ENCODE assay signal across 24 mouse cellular contexts in the genomic region with DNA sequence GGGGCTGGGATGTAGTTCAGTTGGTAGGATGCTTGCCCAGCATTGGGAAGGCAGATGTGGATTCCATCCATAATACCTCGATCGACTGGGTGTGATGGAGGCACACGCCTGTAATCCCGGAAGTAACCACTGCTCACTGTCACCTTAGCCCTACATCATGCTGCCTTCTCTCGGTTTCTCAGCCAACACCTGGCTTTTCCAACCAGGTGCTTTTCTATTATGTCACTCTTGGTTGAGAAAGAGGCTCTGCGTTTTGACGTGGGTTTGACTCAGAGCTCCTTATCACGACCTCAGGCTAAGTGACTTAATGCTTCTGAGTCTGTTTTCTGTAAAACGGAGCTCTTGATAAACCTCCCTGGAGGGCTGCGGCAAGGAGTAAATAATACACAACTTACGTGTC.
DNase-seq lines count a peak whose midpoint lies in the region; ATAC-seq and TF ChIP-seq lines count a peak whose summit lies in the region.
"Had no signal": no experiment of that assay in that cellular context is flagged by ENCODE, and none has a peak within 500 bp of the region (broad histone marks: within the 10 kb centered on the region; RNA-seq: fewer than 3 reads in every experiment).

No protein-coding gene starts in this region.

- H3K4me2 ChIP-seq in heart, embryonic 11.5 days = peak overlapping the region; percentile 8; the same call in 1 of the 2 replicates
- no peak overlapping the region for H3K4me2 ChIP-seq in heart, embryonic 12.5 days
- no peak overlapping the region for H3K4me2 ChIP-seq in kidney, postnatal 0 days (ENCODE audit: low read length)
- H3K4me2 ChIP-seq: embryonic facial prominence, embryonic 12.5 days; forebrain, embryonic 15.5 days; hindbrain, embryonic 13.5 days; midbrain, embryonic 13.5 days; neural tube, embryonic 13.5 days had no signal

- ATAC-seq in heart, embryonic 11.5 days (replicated peaks; ENCODE audit: insufficient number of reproducible peaks, low FRiP score, low TSS enrichment) = 0 out of 2 replicates have a peak, but pooled peaks have one; percentile 28
- ATAC-seq in heart, embryonic 12.5 days (ENCODE audit: insufficient number of reproducible peaks, low FRiP score) = no peak
- ATAC-seq in kidney, postnatal 0 days (replicated peaks; ENCODE audit: low FRiP score, low read depth) = no peak
- ATAC-seq: forebrain, embryonic 15.5 days; midbrain, embryonic 13.5 days had no signal

- no peak for DNase-seq in kidney, postnatal 0 days (ENCODE audit: low spot score)
- no peak for DNase-seq in kidney, adult 18-20 months
- peak; percentile 7 for DNase-seq in urinary bladder, postnatal 14 days (ENCODE audit: low spot score)
- no peak for DNase-seq in urinary bladder, postnatal 36 days (ENCODE audit: low spot score in 2 of 2)
- no peak for DNase-seq in frontal cortex, adult 2 months (ENCODE audit: extremely low spot score in 1 of 2, low spot score in 1 of 2)
- DNase-seq: adrenal gland, postnatal 25 days; cerebellum, adult 11-12 months; cerebellum, adult 9-11 months; embryo, embryonic 11 days; gastrocnemius, postnatal 36 days; liver had no signal

- H3K9me3 ChIP-seq in heart, embryonic 11.5 days (replicated peaks; ENCODE audit: control insufficient read depth, low read length) = no peaks in the 10 kb centered on the region
- no peaks in the 10 kb centered on the region for H3K9me3 ChIP-seq in heart, embryonic 12.5 days (replicated peaks)
- no peaks in the 10 kb centered on the region for H3K9me3 ChIP-seq in kidney, postnatal 0 days (replicated peaks; ENCODE audit: low read length)
- H3K9me3 ChIP-seq: embryonic facial prominence, embryonic 12.5 days; forebrain, embryonic 10.5 days; forebrain, embryonic 15.5 days; hindbrain, embryonic 13.5 days; midbrain, embryonic 13.5 days; neural tube, embryonic 13.5 days had no signal

- no peaks in the 10 kb centered on the region for H3K27me3 ChIP-seq in heart, embryonic 11.5 days (ENCODE audit: control insufficient read depth, insufficient read depth, low read length)
- H3K27me3 ChIP-seq in heart, embryonic 12.5 days (replicated peaks) = no peaks in the 10 kb centered on the region
- H3K27me3 ChIP-seq in kidney, postnatal 0 days (ENCODE audit: insufficient read depth, low read length) = no peaks in the 10 kb centered on the region
- H3K27me3 ChIP-seq: embryonic facial prominence, embryonic 12.5 days; forebrain, embryonic 15.5 days; megakaryocyte, embryonic 14.5 days; midbrain, embryonic 13.5 days; neural tube, embryonic 13.5 days; Patski had no signal

- 42% methylated on average over 11 of the region's 11 CpGs for WGBS in heart, embryonic 11.5 days (ENCODE audit: insufficient replicate concordance)
- 33% methylated on average over 11 of the region's 11 CpGs for WGBS in heart, embryonic 12.5 days
- WGBS in kidney, postnatal 0 days = 72% methylated on average over 11 of the region's 11 CpGs

- no peak overlapping the region for H3K27ac ChIP-seq in heart, embryonic 11.5 days (ENCODE audit: low read depth, low read length)
- no peak overlapping the region for H3K27ac ChIP-seq in heart, embryonic 12.5 days (ENCODE audit: poor library complexity, severe bottlenecking)
- H3K27ac ChIP-seq in kidney, postnatal 0 days = 0 out of 2 replicates have a peak overlapping the region, but pooled peaks have one; percentile 31
- H3K27ac ChIP-seq: embryonic facial prominence, embryonic 12.5 days; forebrain, embryonic 10.5 days; forebrain, embryonic 15.5 days; gastrocnemius, adult 2 months; heart, adult 2 months; hindbrain, embryonic 13.5 days; liver, embryonic 14.5 days; midbrain, embryonic 13.5 days; neural tube, embryonic 13.5 days had no signal

- H3K9ac ChIP-seq in heart, embryonic 11.5 days (ENCODE audit: low read depth, low read length) = no peak overlapping the region
- H3K9ac ChIP-seq in heart, embryonic 12.5 days = no peak overlapping the region
- no peak overlapping the region for H3K9ac ChIP-seq in kidney, postnatal 0 days (ENCODE audit: low read depth, low read length)
- H3K9ac ChIP-seq: embryonic facial prominence, embryonic 12.5 days; forebrain, embryonic 15.5 days; hindbrain, embryonic 13.5 days; liver, embryonic 14.5 days; midbrain, embryonic 13.5 days; neural tube, embryonic 13.5 days had no signal

- peaks cover 26% of the 10 kb centered on the region for H3K4me1 ChIP-seq in heart, embryonic 11.5 days (ENCODE audit: control insufficient read depth, insufficient read depth, low read length)
- H3K4me1 ChIP-seq in heart, embryonic 12.5 days (replicated peaks) = peaks cover 31% of the 10 kb centered on the region
- H3K4me1 ChIP-seq in kidney, postnatal 0 days (replicated peaks; ENCODE audit: insufficient read depth, low read length) = 0 out of 2 replicates have a peak, but pooled peaks cover 14% of the 10 kb centered on the region
- H3K4me1 ChIP-seq: forebrain, embryonic 15.5 days; hindbrain, embryonic 13.5 days; megakaryocyte, embryonic 14.5 days; midbrain, embryonic 13.5 days; neural tube, embryonic 13.5 days had no signal

- H3K36me3 ChIP-seq in heart, embryonic 11.5 days (ENCODE audit: control insufficient read depth, insufficient read depth, low read length) = no peaks in the 10 kb centered on the region
- no peaks in the 10 kb centered on the region for H3K36me3 ChIP-seq in heart, embryonic 12.5 days
- no peaks in the 10 kb centered on the region for H3K36me3 ChIP-seq in kidney, postnatal 0 days (ENCODE audit: insufficient read depth, low read length)
- H3K36me3 ChIP-seq: embryonic facial prominence, embryonic 12.5 days; forebrain, embryonic 10.5 days; forebrain, embryonic 15.5 days; hindbrain, embryonic 13.5 days; midbrain, embryonic 13.5 days; neural tube, embryonic 13.5 days had no signal

- TF ChIP-seq CTCF in kidney, postnatal 0 days (IDR thresholded peaks at IDR 0.05; ENCODE audit: low read depth) = no peak

- no peak overlapping the region for H3K4me3 ChIP-seq in heart, embryonic 11.5 days (ENCODE audit: low read depth, low read length)
- H3K4me3 ChIP-seq in heart, embryonic 12.5 days = no peak overlapping the region
- no peak overlapping the region for H3K4me3 ChIP-seq in kidney, postnatal 0 days (replicated peaks; ENCODE audit: low read depth, low read length)
- H3K4me3 ChIP-seq: embryonic facial prominence, embryonic 12.5 days; forebrain, embryonic 10.5 days; forebrain, embryonic 15.5 days; heart, adult 2 months; hindbrain, embryonic 13.5 days; megakaryocyte, embryonic 14.5 days; midbrain, embryonic 13.5 days; neural tube, embryonic 13.5 days had no signal
